Mouse (Mus musculus): Measurements from ENCODE around the gene Rap1gap2.

- TF ChIP-seq EP300 (IDR thresholded peaks at IDR 0.05; ENCODE audit: low read length) (no peak), CTCF (conservative IDR thresholded peaks at IDR 0.05 in 1 of 2, IDR thresholded peaks at IDR 0.05 in 1 of 2; ENCODE audit: low read depth in 2 of 2, low read length in 2 of 2) (no peak), TBP (conservative IDR thresholded peaks at IDR 0.05; ENCODE audit: low read depth, low read length) (no peak), POLR2A (IDR thresholded peaks at IDR 0.05; ENCODE audit: low read depth, low read length) (no peak)
Measured at GRCm38 (mm10) chr11:74506275-74506674, 104.4 kb downstream of the Rap1gap2 start.
